Mouse (Mus musculus) midbrain, embryonic 13.5 days (tissue): Measurements from ENCODE around the gene Cacna1e. TPM values are rescaled to one million over a fixed set of nuclear protein-coding genes. Genes with fewer than 3 reads are reported as not detected.

Source experiments
- ATAC-seq: fragments of 200-750 bp; cut with Nextera tagmentation; 2 replicates; pipeline ENCODE4 v1.8.0; 2017; ENCODE audit warnings: mild to moderate bottlenecking, moderate TSS enrichment, moderate library complexity
- H3K27ac ChIP-seq: fragments of 300-500 bp; sonication (generic); 2 replicates; pipeline ENCODE4 v1.5.1; 2015; ENCODE audit warnings: inconsistent platforms, mild to moderate bottlenecking, moderate library complexity
- H3K27me3 ChIP-seq: fragments of 300-500 bp; sonication (generic); 2 replicates; pipeline ENCODE4 v1.6.1; 2015; ENCODE audit warnings: mild to moderate bottlenecking, inconsistent platforms
- H3K36me3 ChIP-seq: fragments of 300-500 bp; sonication (generic); 2 replicates; pipeline ENCODE4 v1.6.1; 2015; ENCODE audit warnings: mild to moderate bottlenecking, inconsistent platforms
- H3K4me1 ChIP-seq: fragments of 300-500 bp; sonication (generic); replicated peaks from 2 replicates; pipeline ENCODE4 v1.6.1; 2015; ENCODE audit warnings: inconsistent platforms
- H3K4me2 ChIP-seq: fragments of 300-500 bp; sonication (generic); replicated peaks from 2 replicates; pipeline ENCODE4 v1.6.1; 2015; ENCODE audit warnings: moderate library complexity, mild to moderate bottlenecking, inconsistent platforms
- H3K4me3 ChIP-seq: fragments of 300-500 bp; sonication (generic); replicated peaks from 2 replicates; pipeline ENCODE4 v1.5.1; 2015; ENCODE audit warnings: mild to moderate bottlenecking, inconsistent platforms
- H3K9ac ChIP-seq: fragments of 300-500 bp; sonication (generic); replicated peaks from 2 replicates; pipeline ENCODE4 v1.6.1; 2015; ENCODE audit warnings: mild to moderate bottlenecking, inconsistent platforms
- H3K9me3 ChIP-seq: fragments of 300-500 bp; sonication (generic); 2 replicates; pipeline ENCODE4 v1.6.1; 2016; ENCODE audit warnings: mild to moderate bottlenecking, inconsistent platforms
- WGBS: fragments of 180-500 bp; shearing (Covaris S2); methylation state at CpG from one replicate; pipeline ENCODE4 v1.1.7; 2015; 5-methylcytosine and 5-hydroxymethylcytosine counted together
- polyA plus RNA-seq: library from polyadenylated mRNA; unstranded; fragments of >200 nt; fragmentation: Nextera tagmentation; extraction: Ambion mirVana; gene quantifications from 2 replicates; pipeline ENCODE4 v1.2.1, GENCODE M21; 2015

The Cacna1e gene
- polyA plus RNA-seq, 1 experiment from 2014 or later, result 8.0 TPM

DNA sequence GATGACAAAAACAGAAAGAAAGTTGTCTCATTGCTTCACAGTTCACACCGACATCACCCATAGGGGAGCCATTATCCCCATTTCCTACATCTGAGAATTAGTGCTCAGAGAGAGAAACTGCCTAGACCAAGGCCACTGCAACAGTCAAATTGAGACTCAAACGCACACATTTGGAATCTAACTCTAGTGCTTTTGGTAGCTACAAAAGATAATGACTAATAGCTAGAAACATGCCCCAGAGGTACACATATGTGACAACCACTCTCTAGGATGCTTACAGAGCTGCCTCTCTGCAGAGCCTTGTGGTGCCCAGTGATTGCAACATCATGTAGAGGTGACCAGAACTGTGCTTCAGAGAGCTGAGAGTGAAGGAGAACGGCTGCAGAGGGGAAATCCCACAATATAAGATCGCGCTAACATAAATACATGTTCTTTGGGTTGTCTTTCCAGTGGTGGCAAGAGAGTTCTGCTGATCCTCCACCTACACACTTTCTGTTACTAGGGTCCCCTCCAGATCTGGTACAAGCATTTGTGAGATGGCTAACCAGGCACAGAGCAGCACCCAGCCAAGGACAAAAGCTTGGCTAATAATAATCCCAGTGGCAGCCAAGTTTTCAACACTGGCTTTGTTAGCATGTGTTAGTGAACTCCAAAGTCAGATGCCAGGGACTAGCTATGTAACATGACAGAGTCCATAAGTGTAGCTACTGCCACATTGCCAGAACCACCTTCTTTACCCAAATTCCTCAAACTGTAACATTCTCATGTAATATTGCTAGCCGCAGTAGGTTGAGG is 237.9 kb downstream of the Cacna1e start:
- Histone ChIP-seq H3K27me3 (no peaks in the 10 kb centered on the region), H3K4me1 (0 out of 2 replicates have a peak, but pooled peaks cover under 1% of the 10 kb centered on the region), H3K4me3 (no peak overlapping the region), H3K36me3 (no peaks in the 10 kb centered on the region), H3K9ac (no peak overlapping the region), H3K27ac (no peak overlapping the region), H3K9me3 (no peaks in the 10 kb centered on the region), H3K4me2 (no peak overlapping the region)
- no peak for ATAC-seq
- WGBS, result 95% methylated on average over 6 of the region's 6 CpGs

DNA sequence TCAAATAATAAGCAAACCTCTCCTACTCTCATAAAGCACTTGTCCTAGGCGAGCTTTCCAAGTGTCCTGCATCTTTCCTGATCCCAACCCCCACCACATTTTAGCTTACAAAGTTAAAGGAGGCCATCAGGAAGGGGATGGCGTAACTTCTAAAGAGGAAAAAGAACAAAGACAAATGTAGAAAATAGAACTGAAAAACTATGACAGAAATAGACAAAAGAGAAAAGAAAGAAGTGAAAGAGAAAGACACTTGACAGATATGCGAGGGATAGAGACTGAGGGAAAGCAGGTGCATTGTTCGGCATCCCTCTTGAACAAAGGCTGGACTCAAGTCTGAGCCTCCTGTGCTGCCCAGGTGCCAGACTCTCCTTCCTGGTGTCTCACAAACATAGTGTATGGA is 246.5 kb downstream of the Cacna1e start:
- Histone ChIP-seq H3K4me3 (no peak overlapping the region), H3K27ac (no peak overlapping the region), H3K9ac (no peak overlapping the region), H3K4me1 (no peaks in the 10 kb centered on the region), H3K9me3 (no peaks in the 10 kb centered on the region), H3K4me2 (no peak overlapping the region), H3K27me3 (no peaks in the 10 kb centered on the region), H3K36me3 (no peaks in the 10 kb centered on the region)
- 72% methylated on average over 4 of the region's 4 CpGs for WGBS
- no peak for ATAC-seq

DNA sequence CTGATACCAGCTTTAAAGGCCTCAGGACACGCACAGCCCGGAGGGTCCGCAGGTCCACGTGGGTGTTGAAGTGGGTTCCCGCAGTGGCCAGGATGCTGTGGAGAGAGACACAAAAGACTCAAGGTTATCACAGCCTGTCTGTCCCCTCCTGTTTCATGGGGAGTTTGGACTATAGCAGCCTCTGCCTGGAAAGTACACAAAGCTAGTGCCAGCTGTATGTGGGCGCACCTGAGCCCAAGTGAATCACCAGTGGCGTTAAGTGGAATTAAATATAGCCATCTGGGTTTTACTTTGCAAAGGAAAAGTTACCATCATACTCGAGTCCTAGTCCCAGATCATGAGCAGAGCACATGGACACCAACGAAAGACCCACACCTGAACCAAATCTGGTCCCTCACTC is 248.5 kb downstream of the Cacna1e start:
- Histone ChIP-seq H3K9me3 (no peaks in the 10 kb centered on the region), H3K27me3 (no peaks in the 10 kb centered on the region), H3K36me3 (no peaks in the 10 kb centered on the region), H3K4me3 (no peak overlapping the region), H3K9ac (no peak overlapping the region), H3K27ac (no peak overlapping the region), H3K4me1 (no peaks in the 10 kb centered on the region), H3K4me2 (no peak overlapping the region)
- 93% methylated on average over 9 of the region's 9 CpGs for WGBS
- ATAC-seq, result no peak

DNA sequence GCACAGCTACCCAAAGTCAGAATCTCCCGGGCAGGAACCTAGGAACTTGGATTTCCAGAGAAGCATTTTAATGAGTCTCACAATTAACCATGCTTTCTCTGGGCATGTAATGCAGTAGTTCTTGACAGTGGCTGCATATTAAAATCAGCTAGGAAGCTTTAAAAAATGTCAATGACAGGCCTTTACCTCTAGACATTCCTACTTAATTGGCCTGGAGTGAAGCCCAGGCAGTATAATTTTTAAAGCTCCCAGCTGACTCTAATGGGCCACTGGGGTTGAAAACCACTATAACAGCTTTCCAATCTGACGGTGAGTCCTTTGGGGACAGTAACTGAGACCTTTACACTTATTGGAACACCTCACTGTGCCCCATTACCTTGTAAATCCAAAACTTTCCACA is 251.4 kb downstream of the Cacna1e start:
- Histone ChIP-seq H3K36me3 (no peaks in the 10 kb centered on the region), H3K4me2 (no peak overlapping the region), H3K9me3 (no peaks in the 10 kb centered on the region), H3K4me1 (no peaks in the 10 kb centered on the region), H3K27me3 (no peaks in the 10 kb centered on the region), H3K4me3 (no peak overlapping the region), H3K27ac (no peak overlapping the region), H3K9ac (no peak overlapping the region)
- 66% methylated on average over 2 of the region's 2 CpGs for WGBS
- no peak for ATAC-seq

DNA sequence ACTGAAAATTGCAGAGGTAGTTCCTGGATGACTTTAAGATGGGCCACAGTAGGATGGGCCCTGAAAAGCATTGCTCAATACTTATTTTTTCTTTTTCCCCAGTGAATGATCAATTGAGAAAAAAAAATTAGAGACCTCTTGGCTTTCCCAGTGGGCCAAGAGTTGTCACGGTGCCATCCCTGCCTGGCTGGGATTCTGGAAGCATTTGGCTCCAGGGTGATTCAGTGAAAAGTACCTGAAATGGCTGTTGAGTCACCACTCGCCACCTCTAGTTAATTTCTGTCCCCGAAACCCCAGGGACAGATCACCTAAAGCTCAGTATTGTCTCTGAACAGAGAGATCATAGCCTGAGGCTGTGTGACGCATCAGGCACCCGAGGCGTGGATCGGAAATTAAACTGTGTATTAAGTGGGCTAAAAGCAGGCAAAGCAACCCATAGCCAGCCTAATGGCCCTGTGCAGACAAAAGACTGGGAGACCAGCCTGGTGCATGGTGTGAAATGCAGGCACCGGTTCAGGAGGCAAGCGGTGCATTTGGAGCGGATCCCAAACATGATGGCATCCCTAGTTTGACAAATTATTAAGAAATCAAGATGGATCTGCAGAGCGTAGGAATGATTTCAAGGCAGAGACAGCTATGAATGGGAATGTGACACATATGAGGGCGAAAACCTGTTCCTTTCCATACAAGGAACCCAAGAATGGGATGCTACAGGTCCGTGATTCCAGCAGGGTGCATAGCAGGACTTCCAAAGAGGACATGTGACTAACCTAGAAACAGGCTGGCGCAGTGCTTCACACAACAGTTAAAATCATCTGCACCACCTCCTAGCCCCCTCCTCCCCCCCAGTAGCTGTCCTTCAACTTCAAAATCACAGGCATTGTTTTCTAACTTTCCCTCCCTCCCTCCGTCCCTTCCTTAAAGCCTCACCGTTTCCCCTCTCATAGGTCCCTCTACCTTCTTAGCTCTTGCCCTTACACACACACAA is 261.3 kb downstream of the Cacna1e start:
- Histone ChIP-seq H3K9ac (no peak overlapping the region), H3K27ac (no peak overlapping the region), H3K4me3 (no peak overlapping the region), H3K27me3 (no peaks in the 10 kb centered on the region), H3K4me2 (no peak overlapping the region), H3K4me1 (no peaks in the 10 kb centered on the region), H3K36me3 (no peaks in the 10 kb centered on the region), H3K9me3 (no peaks in the 10 kb centered on the region)
- 84% methylated on average over 16 of the region's 16 CpGs for WGBS
- no peak for ATAC-seq

DNA sequence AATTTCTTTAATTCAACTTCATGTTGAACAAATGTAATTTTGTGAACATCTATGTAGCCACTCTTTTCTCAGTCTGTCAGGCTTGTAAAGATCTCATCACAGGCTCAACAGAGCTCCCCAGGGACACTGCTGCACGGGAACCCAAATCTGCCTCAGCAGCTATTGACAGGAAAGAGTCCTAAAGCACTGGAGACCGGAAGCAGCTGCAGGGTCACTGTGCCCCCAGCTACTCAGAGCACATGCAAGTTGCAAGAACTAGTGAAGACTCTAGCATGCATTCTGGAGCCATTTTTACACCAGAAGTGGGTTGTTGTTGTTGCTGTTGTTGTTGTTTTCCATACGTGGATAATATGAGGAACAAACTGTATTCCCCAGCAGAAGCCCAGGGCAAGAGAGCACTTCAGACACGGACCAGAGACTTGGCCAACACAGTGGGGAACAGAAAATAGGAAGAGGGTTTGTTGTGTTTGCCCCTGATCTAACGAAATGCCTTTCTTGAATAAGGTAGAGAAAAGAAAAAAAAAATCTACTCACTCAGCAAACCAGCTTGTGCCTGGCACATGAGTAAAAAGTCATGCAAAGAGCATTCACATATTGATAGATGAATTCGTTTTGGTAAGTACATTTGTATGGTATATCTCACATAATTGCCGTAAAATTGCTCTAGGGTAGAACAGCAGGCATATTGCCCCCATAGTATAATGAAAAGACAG is 266.4 kb downstream of the Cacna1e start:
- Histone ChIP-seq H3K9ac (no peak overlapping the region), H3K27ac (no peak overlapping the region), H3K27me3 (no peaks in the 10 kb centered on the region), H3K4me3 (no peak overlapping the region), H3K4me2 (no peak overlapping the region), H3K9me3 (no peaks in the 10 kb centered on the region), H3K4me1 (no peaks in the 10 kb centered on the region), H3K36me3 (no peaks in the 10 kb centered on the region)
- ATAC-seq, result no peak
- 58% methylated on average over 7 of the region's 7 CpGs for WGBS

DNA sequence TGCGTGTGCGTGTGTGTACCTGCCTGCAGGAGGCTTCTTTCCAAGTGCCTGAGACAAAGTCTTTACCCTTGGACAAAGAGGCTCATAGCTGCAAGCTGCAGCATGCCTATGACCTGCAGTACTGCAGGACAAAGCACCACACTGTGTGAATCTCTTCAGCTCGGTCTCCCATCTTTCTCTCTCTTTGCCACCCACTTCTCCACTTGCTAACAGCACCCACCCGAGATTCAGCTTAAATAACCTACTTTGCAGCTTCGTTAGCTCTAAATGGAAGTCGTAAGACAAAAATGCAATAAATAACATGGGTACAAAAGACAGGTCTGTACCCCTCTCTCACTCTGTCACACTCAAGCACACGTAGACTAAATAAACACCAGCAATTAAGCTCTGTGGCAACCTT is 268.5 kb downstream of the Cacna1e start:
- Histone ChIP-seq H3K4me1 (no peaks in the 10 kb centered on the region), H3K36me3 (no peaks in the 10 kb centered on the region), H3K9ac (no peak overlapping the region), H3K9me3 (no peaks in the 10 kb centered on the region), H3K27me3 (no peaks in the 10 kb centered on the region), H3K27ac (no peak overlapping the region), H3K4me3 (no peak overlapping the region), H3K4me2 (no peak overlapping the region)
- WGBS, result 84% methylated on average over 7 of the region's 7 CpGs
- no peak for ATAC-seq

DNA sequence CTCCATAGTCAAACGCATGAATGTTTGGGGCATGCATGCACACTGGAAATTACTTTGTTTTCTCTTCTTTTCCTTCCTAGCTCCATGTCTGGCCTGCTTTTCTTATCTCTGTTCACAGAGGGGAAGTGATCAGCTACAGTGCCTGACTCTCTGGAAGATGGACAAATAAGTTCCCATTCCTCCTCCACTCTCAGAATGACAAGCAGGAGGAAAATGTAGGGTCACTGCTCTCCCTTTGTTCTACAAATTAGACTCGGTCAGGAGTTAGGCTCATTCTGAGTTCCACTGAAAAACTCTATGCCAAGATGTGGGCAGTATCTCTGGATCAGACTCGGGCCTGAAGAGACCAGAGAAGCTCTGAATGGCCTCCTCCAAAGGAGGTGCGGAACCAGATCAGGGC is 275.8 kb downstream of the Cacna1e start:
- H3K4me1 ChIP-seq, result no peaks in the 10 kb centered on the region
- no peaks in the 10 kb centered on the region for H3K36me3 ChIP-seq
- H3K27ac ChIP-seq, result no peak overlapping the region
- H3K9ac ChIP-seq, result no peak overlapping the region
- WGBS, result 60% methylated on average over 4 of the region's 4 CpGs
- ATAC-seq, result no peak
- H3K27me3 ChIP-seq, result no peaks in the 10 kb centered on the region
- no peak overlapping the region for H3K4me3 ChIP-seq
- H3K9me3 ChIP-seq, result no peaks in the 10 kb centered on the region
- H3K4me2 ChIP-seq, result no peak overlapping the region

DNA sequence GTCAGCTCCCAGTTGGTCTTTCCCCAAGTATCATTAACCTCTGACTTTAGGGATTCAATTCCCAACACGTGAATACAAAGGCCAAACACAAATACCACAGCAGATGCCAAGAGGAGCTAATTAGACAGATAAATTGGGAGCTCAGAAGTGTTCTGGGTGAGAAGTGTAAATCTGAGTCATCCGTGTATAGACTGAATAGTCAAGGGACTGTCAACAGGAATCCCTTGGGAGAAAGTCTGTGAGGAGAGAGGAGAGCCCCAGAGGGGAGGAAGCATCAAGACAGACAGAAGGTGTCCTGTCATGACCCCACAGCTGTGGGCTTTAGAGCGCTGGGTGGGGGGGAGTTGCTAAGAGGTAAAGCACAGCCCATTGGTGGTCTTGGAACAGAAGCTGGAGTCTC is 276.9 kb downstream of the Cacna1e start:
- no peak overlapping the region for H3K27ac ChIP-seq
- no peak overlapping the region for H3K9ac ChIP-seq
- no peak overlapping the region for H3K4me3 ChIP-seq
- H3K9me3 ChIP-seq, result no peaks in the 10 kb centered on the region
- WGBS, result 62% methylated on average over 3 of the region's 3 CpGs
- H3K36me3 ChIP-seq, result no peaks in the 10 kb centered on the region
- ATAC-seq, result no peak
- no peak overlapping the region for H3K4me2 ChIP-seq
- H3K27me3 ChIP-seq, result no peaks in the 10 kb centered on the region
- H3K4me1 ChIP-seq, result no peaks in the 10 kb centered on the region

DNA sequence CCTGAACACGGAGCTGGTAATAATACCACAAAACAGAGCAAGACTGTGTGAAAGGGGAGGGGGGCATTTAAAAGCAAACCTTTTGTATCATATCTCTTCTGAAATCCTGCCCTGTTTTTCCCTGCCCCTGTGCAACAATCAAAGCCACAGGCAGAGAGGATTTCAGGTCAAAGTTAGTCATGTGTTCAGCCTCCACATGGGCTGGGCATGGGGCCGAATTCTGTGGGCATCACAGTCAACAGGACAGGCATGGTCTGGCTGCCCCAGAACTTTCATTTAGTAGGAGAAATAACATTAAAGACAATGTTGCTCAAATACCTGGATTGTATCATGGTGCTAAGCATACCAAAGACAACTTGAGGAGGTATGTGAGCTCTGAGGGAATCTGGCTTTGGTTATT is 278.7 kb downstream of the Cacna1e start:
- Histone ChIP-seq H3K36me3 (no peaks in the 10 kb centered on the region), H3K27ac (no peak overlapping the region), H3K4me1 (no peaks in the 10 kb centered on the region), H3K9me3 (no peaks in the 10 kb centered on the region), H3K27me3 (no peaks in the 10 kb centered on the region), H3K4me2 (no peak overlapping the region), H3K9ac (no peak overlapping the region), H3K4me3 (no peak overlapping the region)
- ATAC-seq, result no peak
- 89% methylated on average over 2 of the region's 2 CpGs for WGBS

DNA sequence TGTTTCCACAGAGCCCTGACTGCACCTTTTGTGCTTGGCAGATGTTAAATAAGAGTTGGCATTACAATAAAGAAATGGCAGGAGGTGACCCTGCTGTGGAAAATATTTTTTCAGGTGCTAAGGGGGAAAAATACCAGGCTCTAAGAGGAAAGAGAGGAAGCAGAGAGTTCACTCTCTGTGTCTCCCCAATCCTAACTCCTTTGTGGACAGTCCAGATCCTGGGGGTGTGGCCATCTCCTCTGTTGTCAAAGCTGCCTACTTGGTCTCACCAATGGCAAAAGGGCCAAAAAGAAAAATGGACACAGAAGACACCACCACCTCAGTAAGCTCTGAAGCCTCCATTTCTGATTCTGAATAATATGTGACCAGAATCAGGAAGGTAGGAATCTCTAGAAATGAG is 280.5 kb downstream of the Cacna1e start:
- no peaks in the 10 kb centered on the region for H3K9me3 ChIP-seq
- ATAC-seq, result no peak
- H3K36me3 ChIP-seq, result no peaks in the 10 kb centered on the region
- no peak overlapping the region for H3K4me2 ChIP-seq
- no peaks in the 10 kb centered on the region for H3K4me1 ChIP-seq
- H3K27me3 ChIP-seq, result no peaks in the 10 kb centered on the region
- H3K4me3 ChIP-seq, result no peak overlapping the region
- no peak overlapping the region for H3K9ac ChIP-seq
- no peak overlapping the region for H3K27ac ChIP-seq

DNA sequence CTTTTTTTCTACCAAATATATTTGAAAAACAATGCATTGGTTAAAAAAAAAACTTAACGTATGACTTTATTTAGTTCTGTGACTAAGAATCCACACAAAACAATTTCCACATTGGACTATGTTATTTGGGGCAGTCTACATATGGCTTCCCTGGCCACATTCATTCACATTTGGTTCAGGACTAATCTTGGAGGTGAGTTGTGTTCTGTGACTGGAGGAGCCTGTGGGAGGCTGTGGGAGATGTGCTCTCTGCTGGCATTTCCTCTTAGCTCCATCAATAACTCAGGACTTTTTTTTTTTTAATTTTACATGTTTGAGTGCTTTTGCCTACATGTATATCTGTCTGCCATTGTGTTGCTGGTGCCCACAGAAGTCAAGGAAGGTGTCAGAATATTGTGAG is 281.8 kb downstream of the Cacna1e start:
- Histone ChIP-seq H3K9me3 (no peaks in the 10 kb centered on the region), H3K4me1 (no peaks in the 10 kb centered on the region), H3K27ac (no peak overlapping the region), H3K36me3 (no peaks in the 10 kb centered on the region), H3K4me3 (no peak overlapping the region), H3K4me2 (no peak overlapping the region), H3K27me3 (no peaks in the 10 kb centered on the region), H3K9ac (no peak overlapping the region)
- WGBS, result 86% methylated on average over 1 of the region's 1 CpGs
- no peak for ATAC-seq
